Comparison of ENCODE assay signal across 20 mouse cellular contexts in genomic region chr5:21491469-21491868, GRCm38 (mm10). TPM values are rescaled to one million over a fixed set of nuclear protein-coding genes. Genes with fewer than 3 reads are reported as not detected.
A peak's percentile ranks its signal among the peaks of the same experiment; 100 is the strongest.
DNase-seq lines count a peak whose midpoint lies in the region; ATAC-seq and TF ChIP-seq lines count a peak whose summit lies in the region.
"Had no signal": no experiment of that assay in that cellular context is flagged by ENCODE, and none has a peak within 500 bp of the region (broad histone marks: within the 10 kb centered on the region; RNA-seq: fewer than 3 reads in every experiment).

No protein-coding gene starts in this region.

- H3K27me3 ChIP-seq in hindbrain, embryonic 12.5 days: no peaks in the 10 kb centered on the region
- no peaks in the 10 kb centered on the region for H3K27me3 ChIP-seq in hindbrain, postnatal 0 days (ENCODE audit: insufficient read depth, low read length)
- H3K27me3 ChIP-seq in neural tube, embryonic 13.5 days: no peaks in the 10 kb centered on the region
- no peaks in the 10 kb centered on the region for H3K27me3 ChIP-seq in myocyte (ENCODE audit: control insufficient read depth, insufficient read depth, insufficient read length)
- H3K27me3 ChIP-seq: embryonic facial prominence, embryonic 13.5 days; forebrain, embryonic 13.5 days; heart, embryonic 15.5 days; intestine, embryonic 15.5 days had no signal

- ATAC-seq in hindbrain, embryonic 12.5 days (ENCODE audit: low FRiP score): peak; percentile 19; the same call in 1 of the 2 replicates
- ATAC-seq in hindbrain, postnatal 0 days: no peak; the same call in 1 of the 2 replicates
- peak; percentile 63 for ATAC-seq in neural tube, embryonic 13.5 days (ENCODE audit: low read depth)
- ATAC-seq: forebrain, embryonic 13.5 days; forebrain, postnatal 0 days; intestine, embryonic 15.5 days had no signal

- 0 out of 2 replicates have a peak, but pooled peaks cover 6% of the 10 kb centered on the region for H3K4me1 ChIP-seq in hindbrain, embryonic 12.5 days
- H3K4me1 ChIP-seq in hindbrain, postnatal 0 days (ENCODE audit: insufficient read depth, low read length): peaks cover 2% of the 10 kb centered on the region; the same call in 1 of the 2 replicates
- peaks cover 14% of the 10 kb centered on the region for H3K4me1 ChIP-seq in neural tube, embryonic 13.5 days (replicated peaks)
- H3K4me1 ChIP-seq: forebrain, embryonic 13.5 days; intestine, embryonic 15.5 days had no signal

- H3K4me2 ChIP-seq in hindbrain, embryonic 12.5 days (replicated peaks): no peak overlapping the region
- H3K4me2 ChIP-seq in hindbrain, postnatal 0 days (ENCODE audit: low read depth, low read length): no peak overlapping the region
- no peak overlapping the region for H3K4me2 ChIP-seq in neural tube, embryonic 13.5 days
- peak overlapping the region; percentile 85 for H3K4me2 ChIP-seq in myocyte (ENCODE audit: low read depth)
- H3K4me2 ChIP-seq: embryonic facial prominence, embryonic 13.5 days; forebrain, embryonic 13.5 days; heart, embryonic 11.5 days; heart, embryonic 15.5 days; intestine, embryonic 15.5 days had no signal

- H3ac ChIP-seq in myocyte (ENCODE audit: control insufficient read depth, insufficient read length): no peak overlapping the region

- no peaks in the 10 kb centered on the region for H3K9me3 ChIP-seq in hindbrain, embryonic 12.5 days (replicated peaks)
- no peaks in the 10 kb centered on the region for H3K9me3 ChIP-seq in hindbrain, postnatal 0 days (ENCODE audit: low read length)
- H3K9me3 ChIP-seq in neural tube, embryonic 13.5 days: no peaks in the 10 kb centered on the region
- H3K9me3 ChIP-seq: embryonic facial prominence, embryonic 13.5 days; forebrain, embryonic 13.5 days; heart, embryonic 15.5 days; intestine, embryonic 15.5 days had no signal

- no peak for DNase-seq in hindbrain, postnatal 0 days (ENCODE audit: low spot score)
- DNase-seq in neural tube, embryonic 10.5 days (ENCODE audit: extremely low spot score, low spot score): no peak
- DNase-seq in adrenal gland, adult (ENCODE audit: inconsistent age in 2 of 2, low spot score in 1 of 2): no peak
- no peak for DNase-seq in T-cell, adult 2 months (ENCODE audit: low spot score)
- DNase-seq: adrenal gland, postnatal 10 days; cerebellum, adult 11 months; cerebellum, adult 9-10 months; cerebellum, postnatal 25 days; forebrain, postnatal 0 days; heart, adult 2 months; kidney, adult 18-20 months had no signal

- 43% methylated on average over 2 of the region's 2 CpGs for WGBS in hindbrain, embryonic 12.5 days
- 21% methylated on average over 2 of the region's 2 CpGs for WGBS in hindbrain, postnatal 0 days
- WGBS in neural tube, embryonic 13.5 days: 36% methylated on average over 2 of the region's 2 CpGs

- no peaks in the 10 kb centered on the region for H3K79me2 ChIP-seq in myocyte (ENCODE audit: control insufficient read depth, insufficient read depth)

- H3K27ac ChIP-seq in hindbrain, embryonic 12.5 days: no peak overlapping the region
- H3K27ac ChIP-seq in hindbrain, postnatal 0 days: no peak overlapping the region
- H3K27ac ChIP-seq in neural tube, embryonic 13.5 days (replicated peaks): no peak overlapping the region
- H3K27ac ChIP-seq: embryonic facial prominence, embryonic 13.5 days; forebrain, embryonic 13.5 days; heart, adult 2 months; heart, embryonic 15.5 days; intestine, embryonic 15.5 days had no signal

- TF ChIP-seq POLR2A in myocyte (IDR thresholded peaks at IDR 0.05; ENCODE audit: insufficient read length, low read depth): no peak

- TF ChIP-seq CTCF in hindbrain, postnatal 0 days (IDR thresholded peaks at IDR 0.05; ENCODE audit: low read depth): no peak

- no peaks in the 10 kb centered on the region for H3K36me3 ChIP-seq in hindbrain, embryonic 12.5 days
- no peaks in the 10 kb centered on the region for H3K36me3 ChIP-seq in hindbrain, postnatal 0 days (ENCODE audit: insufficient read depth, low read length)
- no peaks in the 10 kb centered on the region for H3K36me3 ChIP-seq in neural tube, embryonic 13.5 days
- H3K36me3 ChIP-seq in myocyte (ENCODE audit: control insufficient read depth, insufficient read depth): no peaks in the 10 kb centered on the region
- H3K36me3 ChIP-seq: embryonic facial prominence, embryonic 13.5 days; heart, embryonic 15.5 days; intestine, embryonic 15.5 days had no signal

- H3K9ac ChIP-seq in hindbrain, embryonic 12.5 days: no peak overlapping the region
- no peak overlapping the region for H3K9ac ChIP-seq in hindbrain, postnatal 0 days (replicated peaks; ENCODE audit: low read length)
- H3K9ac ChIP-seq in neural tube, embryonic 13.5 days: no peak overlapping the region
- H3K9ac ChIP-seq: embryonic facial prominence, embryonic 13.5 days; forebrain, embryonic 13.5 days; forebrain, postnatal 0 days; heart, embryonic 15.5 days; intestine, embryonic 15.5 days had no signal

- H3K4me3 ChIP-seq in hindbrain, embryonic 12.5 days: no peak overlapping the region
- H3K4me3 ChIP-seq in hindbrain, postnatal 0 days (ENCODE audit: low read length): no peak overlapping the region
- H3K4me3 ChIP-seq in neural tube, embryonic 13.5 days: no peak overlapping the region
- H3K4me3 ChIP-seq in myocyte: no peak overlapping the region
- H3K4me3 ChIP-seq: embryonic facial prominence, embryonic 13.5 days; forebrain, embryonic 13.5 days; heart, adult 2 months; heart, embryonic 15.5 days; intestine, embryonic 15.5 days had no signal

TF ChIP-seq in myocyte, 11 proteins besides CTCF, POLR2A, EP300 and RAD21:
- no peak for TF ChIP-seq POLR2AphosphoS2 (IDR thresholded peaks at IDR 0.05; ENCODE audit: insufficient read length, low read depth)
- no peak for TF ChIP-seq USF1 (IDR thresholded peaks at IDR 0.05; ENCODE audit: low read depth)
- no peak for TF ChIP-seq REST (IDR thresholded peaks at IDR 0.05; ENCODE audit: insufficient read depth, insufficient read length)
- no peak for TF ChIP-seq CEBPB (IDR thresholded peaks at IDR 0.05; ENCODE audit: insufficient read depth, poor library complexity, severe bottlenecking)
TF ChIP-seq in myocyte: peak in this region for 0.

RNA-seq across cellular contexts. Expression of gene Lrrc17, which starts 51.9 kb away (rescaled TPM):
- 42.3 and 53.1 TPM in 2 replicates for polyA plus RNA-seq in hindbrain, embryonic 12.5 days (2016; fragmentation: Nextera tagmentation; extraction: Ambion mirVana)
- 1.9 and 2.9 TPM in 2 replicates for total RNA-seq in hindbrain, postnatal 0 days (2014; rRNA removed)
- 3.3 and 3.9 TPM in 2 replicates for polyA plus RNA-seq in hindbrain, postnatal 0 days (2015; fragmentation: Nextera tagmentation; extraction: Ambion mirVana)
- polyA plus RNA-seq in neural tube, embryonic 13.5 days (2015; fragmentation: Nextera tagmentation; extraction: Ambion mirVana): 7.6 and 11.8 TPM in 2 replicates
- polyA plus RNA-seq in myocyte (2012; fragmentation: generic; extraction: Trizol): 70.3 TPM
- polyA plus RNA-seq: cortical plate, adult 2 months had no signal
